Mouse (Mus musculus): ENCODE results near the gene Aqp9. TPM values are rescaled to one million over a fixed set of nuclear protein-coding genes. Genes with fewer than 3 reads are reported as not detected.

The Aqp9 gene
- polyA plus RNA-seq, 1 experiment from 2014 or later = 0.10 TPM

- no peak for DNase-seq (ENCODE audit: low spot score)
- whole genome bisulfite sequencing = 85% methylated on average over 2 of the region's 2 CpGs
- no peaks in the 10 kb centered on the region for H3K27me3 ChIP-seq (ENCODE audit: insufficient read depth, poor library complexity, severe bottlenecking)
- no peaks in the 10 kb centered on the region for H3K9me3 ChIP-seq
- 0 out of 2 replicates have a peak, but pooled peaks cover 2% of the 10 kb centered on the region for H3K4me1 ChIP-seq (replicated peaks)
- no peak overlapping the region for H3K27ac ChIP-seq
- no peaks in the 10 kb centered on the region for H3K36me3 ChIP-seq
- no peak overlapping the region for H3K4me3 ChIP-seq
Observed at GRCm38 (mm10) chr9:71185823-71186222, 17.3 kb upstream of the Aqp9 start.

DNA sequence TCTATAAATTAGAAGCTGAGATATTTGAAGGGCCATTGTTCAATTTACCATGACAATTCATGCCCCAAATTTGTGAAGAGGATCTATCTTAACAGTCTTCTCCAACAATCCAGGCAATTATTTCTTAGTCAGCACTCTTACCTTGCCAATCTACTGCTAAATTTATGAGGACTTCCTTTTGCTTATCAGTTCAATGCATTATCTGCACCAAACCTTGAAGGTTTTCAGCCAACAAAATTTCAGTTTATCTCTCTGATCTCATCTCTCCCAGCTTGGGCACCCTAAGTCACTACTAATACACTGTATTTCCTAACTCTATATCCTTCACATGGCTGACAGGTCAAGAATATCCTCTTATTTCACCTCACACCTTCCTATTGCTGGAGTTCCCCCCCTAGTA lies 16.8 kb upstream of the Aqp9 start:
- no peak overlapping the region for H3K4me3 ChIP-seq
- 0 out of 2 replicates have a peak, but pooled peaks cover 2% of the 10 kb centered on the region for H3K4me1 ChIP-seq (replicated peaks)
- H3K36me3 ChIP-seq = no peaks in the 10 kb centered on the region
- H3K9me3 ChIP-seq = no peaks in the 10 kb centered on the region
- H3K27ac ChIP-seq = no peak overlapping the region
- H3K27me3 ChIP-seq (ENCODE audit: insufficient read depth, poor library complexity, severe bottlenecking) = no peaks in the 10 kb centered on the region
- DNase-seq (ENCODE audit: low spot score) = no peak

GRCm38 (mm10) chr9:71179964-71180700 lies 11.7 kb upstream of the Aqp9 start:
- no peak for DNase-seq (ENCODE audit: low spot score)
- WGBS = 78% methylated on average over 8 of the region's 8 CpGs

GRCm38 (mm10) chr9:71179276-71179896 lies 10.9 kb upstream of the Aqp9 start:
- WGBS = 85% methylated on average over 6 of the region's 6 CpGs

More at GRCm38 (mm10) chr9:71179964-71180700, 11.7 kb upstream of the Aqp9 start:
- H3K9me3 ChIP-seq = no peaks in the 10 kb centered on the region
- H3K27ac ChIP-seq = no peak overlapping the region
- H3K36me3 ChIP-seq = no peaks in the 10 kb centered on the region
- H3K4me3 ChIP-seq = no peak overlapping the region
- no peaks in the 10 kb centered on the region for H3K4me1 ChIP-seq (replicated peaks)
- no peaks in the 10 kb centered on the region for H3K27me3 ChIP-seq (ENCODE audit: insufficient read depth, poor library complexity, severe bottlenecking)

GRCm38 (mm10) chr9:71175686-71176085 lies 7.2 kb upstream of the Aqp9 start:
- H3K4me3 ChIP-seq = no peak overlapping the region
- no peaks in the 10 kb centered on the region for H3K4me1 ChIP-seq (replicated peaks)
- no peaks in the 10 kb centered on the region for H3K27me3 ChIP-seq (ENCODE audit: insufficient read depth, poor library complexity, severe bottlenecking)
- H3K36me3 ChIP-seq = no peaks in the 10 kb centered on the region
- 85% methylated on average over 1 of the region's 1 CpGs for whole genome bisulfite sequencing
- DNase-seq (ENCODE audit: low spot score) = no peak
- H3K27ac ChIP-seq = no peak overlapping the region
- no peaks in the 10 kb centered on the region for H3K9me3 ChIP-seq

More at GRCm38 (mm10) chr9:71179276-71179896, 10.9 kb upstream of the Aqp9 start:
- H3K27me3 ChIP-seq (ENCODE audit: insufficient read depth, poor library complexity, severe bottlenecking) = no peaks in the 10 kb centered on the region
- no peak overlapping the region for H3K4me3 ChIP-seq
- H3K27ac ChIP-seq = no peak overlapping the region
- no peaks in the 10 kb centered on the region for H3K9me3 ChIP-seq
- no peaks in the 10 kb centered on the region for H3K36me3 ChIP-seq
- H3K4me1 ChIP-seq (replicated peaks) = no peaks in the 10 kb centered on the region
- no peak for DNase-seq (ENCODE audit: low spot score)

- no peak for DNase-seq (ENCODE audit: low spot score)
- Histone ChIP-seq H3K9me3 (no peaks in the 10 kb centered on the region), H3K27me3 (ENCODE audit: insufficient read depth, poor library complexity, severe bottlenecking) (no peaks in the 10 kb centered on the region), H3K36me3 (no peaks in the 10 kb centered on the region), H3K4me3 (no peak overlapping the region), H3K27ac (no peak overlapping the region), H3K4me1 (replicated peaks) (no peaks in the 10 kb centered on the region)
- WGBS = 84% methylated on average over 5 of the region's 5 CpGs
Observed at GRCm38 (mm10) chr9:71174316-71174975, 6.0 kb upstream of the Aqp9 start.

GRCm38 (mm10) chr9:71173533-71173932 lies 5.1 kb upstream of the Aqp9 start:
- H3K4me3 ChIP-seq = no peak overlapping the region
- DNase-seq (ENCODE audit: low spot score) = no peak
- no peak overlapping the region for H3K27ac ChIP-seq
- WGBS = 70% methylated on average over 9 of the region's 9 CpGs
- H3K4me1 ChIP-seq (replicated peaks) = no peaks in the 10 kb centered on the region
- no peaks in the 10 kb centered on the region for H3K9me3 ChIP-seq
- no peaks in the 10 kb centered on the region for H3K27me3 ChIP-seq (ENCODE audit: insufficient read depth, poor library complexity, severe bottlenecking)
- no peaks in the 10 kb centered on the region for H3K36me3 ChIP-seq

DNA sequence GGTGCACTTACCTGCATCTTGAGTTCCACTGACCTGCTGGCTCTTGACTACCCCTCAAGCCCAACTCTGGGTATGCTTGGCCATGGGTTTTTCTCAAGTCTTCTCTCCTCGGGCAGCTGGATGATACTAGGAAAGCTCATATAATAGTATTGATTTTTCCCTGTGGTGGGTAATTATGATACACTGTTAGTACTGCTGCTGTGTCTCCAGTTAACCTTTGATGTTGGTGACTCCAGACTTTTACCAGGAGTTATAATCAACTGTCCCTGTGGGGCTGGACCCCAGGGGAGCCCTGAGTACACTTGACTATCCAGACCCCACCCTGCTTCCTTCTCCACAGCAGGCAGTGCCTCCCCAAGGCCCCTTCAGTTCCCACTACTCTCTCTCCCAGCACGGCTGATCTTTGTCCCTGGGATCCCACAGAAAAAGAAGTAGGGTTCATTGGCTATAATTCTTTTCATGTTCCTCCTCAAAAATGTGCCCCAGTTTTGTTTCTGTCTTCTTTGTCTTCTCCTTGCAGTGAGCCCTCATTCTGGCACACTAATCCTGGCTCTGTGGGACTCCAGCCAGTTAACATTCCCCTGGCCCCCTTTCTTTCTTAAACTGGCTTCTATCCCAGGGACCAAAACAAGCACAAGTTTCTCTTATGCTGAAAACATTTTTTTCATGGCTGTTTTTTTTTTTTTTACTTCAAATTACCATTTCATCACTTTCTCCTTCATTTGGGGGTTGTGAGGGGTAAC lies 838 bp downstream of the Aqp9 start:
- no peaks in the 10 kb centered on the region for H3K36me3 ChIP-seq
- H3K4me3 ChIP-seq = no peak overlapping the region
- no peak for DNase-seq (ENCODE audit: low spot score)
- no peaks in the 10 kb centered on the region for H3K9me3 ChIP-seq
- 36% methylated on average over 2 of the region's 2 CpGs for WGBS
- H3K4me1 ChIP-seq (replicated peaks) = peaks cover 3% of the 10 kb centered on the region; the same call in 1 of the 2 replicates
- H3K27me3 ChIP-seq (ENCODE audit: insufficient read depth, poor library complexity, severe bottlenecking) = no peaks in the 10 kb centered on the region
- no peak overlapping the region for H3K27ac ChIP-seq

- H3K27me3 ChIP-seq (ENCODE audit: insufficient read depth, poor library complexity, severe bottlenecking) = no peaks in the 10 kb centered on the region
- H3K27ac ChIP-seq = no peak overlapping the region
- H3K36me3 ChIP-seq = no peaks in the 10 kb centered on the region
- no peaks in the 10 kb centered on the region for H3K9me3 ChIP-seq
- H3K4me3 ChIP-seq = no peak overlapping the region
- no peak for DNase-seq (ENCODE audit: low spot score)
- peaks cover 3% of the 10 kb centered on the region; the same call in 1 of the 2 replicates for H3K4me1 ChIP-seq (replicated peaks)
- WGBS = 79% methylated on average over 5 of the region's 5 CpGs
Observed at GRCm38 (mm10) chr9:71166871-71167465, 1.5 kb downstream of the Aqp9 start.

DNA sequence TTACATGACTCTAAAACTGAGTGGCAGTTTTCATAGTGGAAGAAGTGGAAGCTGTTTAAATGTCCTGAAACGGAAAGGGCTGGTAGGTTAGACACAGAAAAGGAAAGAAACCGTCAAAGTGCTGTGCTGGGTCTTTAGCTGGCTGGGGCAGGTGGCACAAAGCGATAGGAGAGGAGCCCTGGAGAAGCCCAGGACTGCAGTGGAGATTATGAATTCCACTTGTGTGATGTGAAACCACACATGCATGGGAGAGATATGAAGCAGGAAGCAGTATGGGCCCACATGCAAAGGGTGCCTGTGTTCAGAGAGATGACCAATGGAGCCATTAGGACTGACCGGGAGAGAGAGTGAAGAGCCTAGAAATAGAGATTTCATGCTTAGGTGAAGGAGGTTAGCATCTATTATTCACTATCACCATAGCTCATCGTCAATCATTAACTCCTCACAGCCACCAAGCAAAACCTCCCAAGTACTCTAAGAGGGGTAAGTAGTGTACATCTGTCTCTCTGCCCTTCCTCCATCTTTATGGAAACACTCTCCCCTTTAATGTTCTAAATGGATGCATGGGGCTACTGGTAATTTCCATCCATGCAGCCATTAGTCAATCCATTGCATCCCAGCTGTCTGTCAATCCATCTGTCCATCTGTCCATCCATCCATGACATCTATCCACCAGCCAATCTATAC lies 2.3 kb downstream of the Aqp9 start:
- Histone ChIP-seq H3K27ac (no peak overlapping the region), H3K27me3 (ENCODE audit: insufficient read depth, poor library complexity, severe bottlenecking) (no peaks in the 10 kb centered on the region), H3K36me3 (no peaks in the 10 kb centered on the region), H3K4me1 (replicated peaks) (peaks cover 3% of the 10 kb centered on the region; the same call in 1 of the 2 replicates), H3K4me3 (no peak overlapping the region), H3K9me3 (no peaks in the 10 kb centered on the region)
- 88% methylated on average over 5 of the region's 5 CpGs for WGBS
- no peak for DNase-seq (ENCODE audit: low spot score)

GRCm38 (mm10) chr9:71165510-71165909 lies 3.0 kb downstream of the Aqp9 start:
- Histone ChIP-seq H3K36me3 (no peaks in the 10 kb centered on the region), H3K4me1 (replicated peaks) (peaks cover 3% of the 10 kb centered on the region; the same call in 1 of the 2 replicates), H3K9me3 (no peaks in the 10 kb centered on the region), H3K27ac (no peak overlapping the region), H3K27me3 (ENCODE audit: insufficient read depth, poor library complexity, severe bottlenecking) (no peaks in the 10 kb centered on the region), H3K4me3 (no peak overlapping the region)
- no peak for DNase-seq (ENCODE audit: low spot score)
- WGBS = 84% methylated on average over 2 of the region's 2 CpGs

DNA sequence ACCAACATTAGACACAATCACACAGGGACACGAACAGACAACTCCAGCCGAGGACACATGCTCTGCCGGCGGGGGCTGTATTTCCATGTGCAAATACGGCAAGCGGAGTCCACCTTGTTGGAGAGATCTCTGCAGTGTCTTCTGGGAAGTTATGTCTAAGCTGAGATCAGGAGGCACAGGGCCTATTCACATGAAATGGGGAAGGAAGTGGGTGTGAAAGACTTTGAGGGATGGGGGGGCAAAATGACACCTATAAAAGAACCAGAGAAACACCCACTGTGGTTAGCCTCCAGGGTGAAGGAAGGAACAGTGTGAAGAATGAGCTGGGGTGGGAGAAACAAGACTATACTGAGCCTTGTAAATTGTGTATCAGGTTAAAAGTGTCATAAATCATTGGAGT lies 3.4 kb downstream of the Aqp9 start:
- DNase-seq (ENCODE audit: low spot score) = no peak
- Histone ChIP-seq H3K4me3 (no peak overlapping the region), H3K27me3 (ENCODE audit: insufficient read depth, poor library complexity, severe bottlenecking) (no peaks in the 10 kb centered on the region), H3K9me3 (no peaks in the 10 kb centered on the region), H3K36me3 (no peaks in the 10 kb centered on the region), H3K4me1 (replicated peaks) (peaks cover 3% of the 10 kb centered on the region; the same call in 1 of the 2 replicates), H3K27ac (no peak overlapping the region)
- WGBS = 92% methylated on average over 6 of the region's 6 CpGs
